ENCODE assay signal across 9 mouse cellular contexts in the genomic region with DNA sequence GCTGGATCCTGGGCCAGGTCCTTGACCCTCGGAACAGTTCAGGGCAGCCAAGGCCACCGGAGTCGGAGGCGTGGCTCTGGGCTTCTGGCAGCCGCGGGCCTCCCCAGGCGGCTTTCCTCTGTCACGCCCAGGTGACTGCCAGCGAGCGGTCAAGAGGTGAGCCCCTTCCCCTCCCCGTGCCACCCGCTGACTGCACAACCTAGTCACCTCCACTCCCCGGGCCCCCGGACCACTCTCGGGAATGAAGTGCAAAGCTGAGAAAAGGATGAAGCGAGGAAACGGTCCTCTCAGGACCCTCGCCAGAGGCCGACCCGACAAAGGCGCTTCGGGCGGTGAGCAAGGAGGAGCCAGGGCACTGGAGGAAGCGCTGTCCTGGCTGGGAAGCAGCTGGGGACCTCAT. TPM values are rescaled to one million over a fixed set of nuclear protein-coding genes. Genes with fewer than 3 reads are reported as not detected.
DNase-seq lines count a peak whose midpoint lies in the region; ATAC-seq and TF ChIP-seq lines count a peak whose summit lies in the region.
"Not testable (repeated sequence)": the region's sequence is repeated elsewhere in the genome, so short reads cannot be mapped to it uniquely, and the experiment has no call there.
"Had no signal": no experiment of that assay in that cellular context is flagged by ENCODE, and none has a peak within 500 bp of the region (broad histone marks: within the 10 kb centered on the region; RNA-seq: fewer than 3 reads in every experiment).

No protein-coding gene starts in this region.

- H3K4me3 ChIP-seq in ES-Bruce4 (ENCODE audit: low read depth, low read length) = peak overlapping the region; percentile 74
- H3K4me3 ChIP-seq in forebrain, embryonic 16.5 days (replicated peaks; ENCODE audit: low read length) = peak overlapping the region; percentile 51
- H3K4me3 ChIP-seq in heart, postnatal 0 days (ENCODE audit: low read depth, low read length) = peak overlapping the region; percentile 44
- H3K4me3 ChIP-seq in kidney, adult 2 months (ENCODE audit: insufficient read depth, low read depth, low read length) = peak overlapping the region; percentile 54
- peak overlapping the region; percentile 32 for H3K4me3 ChIP-seq in limb, embryonic 14.5 days (replicated peaks; ENCODE audit: low read length)
- H3K4me3 ChIP-seq in midbrain, embryonic 12.5 days = peak overlapping the region; percentile 53
- H3K4me3 ChIP-seq in stomach, embryonic 14.5 days (ENCODE audit: low read depth, low read length) = peak overlapping the region; percentile 34

- not testable (repeated sequence) for H3K4me1 ChIP-seq in ES-Bruce4 (ENCODE audit: control insufficient read depth, insufficient read depth, low read length); forebrain, embryonic 16.5 days (replicated peaks; ENCODE audit: control insufficient read depth, insufficient read depth, low read length); heart, postnatal 0 days (ENCODE audit: control insufficient read depth, insufficient read depth); kidney, adult 2 months (ENCODE audit: control insufficient read depth, insufficient read depth, low read length); limb, embryonic 14.5 days (ENCODE audit: control insufficient read depth, insufficient read depth, low read length); midbrain, embryonic 12.5 days; stomach, embryonic 14.5 days (ENCODE audit: control insufficient read depth, insufficient read depth, low read length)

- peak; percentile 57; the same call in 1 of the 2 replicates for ATAC-seq in forebrain, embryonic 16.5 days
- ATAC-seq in heart, postnatal 0 days (ENCODE audit: insufficient read depth, low read depth); limb, embryonic 14.5 days (ENCODE audit: low FRiP score, low read depth); stomach, embryonic 14.5 days (ENCODE audit: insufficient number of reproducible peaks, insufficient read depth, low FRiP score, low read depth): not testable (repeated sequence)
- ATAC-seq in midbrain, embryonic 12.5 days (ENCODE audit: low FRiP score, low read depth) = peak; percentile 58; the same call in 1 of the 2 replicates

- not testable (repeated sequence) for H3K36me3 ChIP-seq in ES-Bruce4 (ENCODE audit: control insufficient read depth, insufficient read depth, low read length, poor library complexity, severe bottlenecking); forebrain, embryonic 16.5 days (ENCODE audit: control insufficient read depth, insufficient read depth); heart, postnatal 0 days (replicated peaks; ENCODE audit: control insufficient read depth, insufficient read depth, low read length); kidney, adult 2 months (ENCODE audit: control insufficient read depth, insufficient read depth, low read length); limb, embryonic 14.5 days (ENCODE audit: control insufficient read depth, insufficient read depth, low read length); midbrain, embryonic 12.5 days; stomach, embryonic 14.5 days (ENCODE audit: control insufficient read depth, insufficient read depth, low read length)

- WGBS in forebrain, embryonic 16.5 days = 3% methylated on average over 21 of the region's 24 CpGs
- 3% methylated on average over 23 of the region's 24 CpGs for WGBS in heart, postnatal 0 days
- WGBS in kidney, adult 2 months = 1% methylated on average over 23 of the region's 24 CpGs
- WGBS in limb, embryonic 14.5 days = 0% methylated on average over 22 of the region's 24 CpGs
- 1% methylated on average over 20 of the region's 24 CpGs for WGBS in midbrain, embryonic 12.5 days
- WGBS in stomach, embryonic 14.5 days = under 1% methylated on average over 23 of the region's 24 CpGs

- not testable (repeated sequence) for H3K9me3 ChIP-seq in ES-Bruce4 (replicated peaks; ENCODE audit: control insufficient read depth, insufficient read depth, low read length, poor library complexity, severe bottlenecking); forebrain, embryonic 16.5 days (ENCODE audit: control insufficient read depth, low read length); heart, postnatal 0 days (replicated peaks; ENCODE audit: control insufficient read depth, low read length); limb, embryonic 14.5 days (ENCODE audit: control insufficient read depth, low read length); midbrain, embryonic 12.5 days; stomach, embryonic 14.5 days (ENCODE audit: control insufficient read depth, low read depth, low read length)

- H3K27me3 ChIP-seq in ES-Bruce4 (ENCODE audit: control insufficient read depth, insufficient read depth, low read length, poor library complexity, severe bottlenecking); forebrain, embryonic 16.5 days (replicated peaks; ENCODE audit: control insufficient read depth, insufficient read depth, low read length); heart, postnatal 0 days (ENCODE audit: control insufficient read depth, insufficient read depth, low read length); kidney, adult 2 months (replicated peaks; ENCODE audit: control insufficient read depth, insufficient read depth, low read length); limb, embryonic 14.5 days (ENCODE audit: control insufficient read depth, insufficient read depth, low read length); midbrain, embryonic 12.5 days; stomach, embryonic 14.5 days (ENCODE audit: control insufficient read depth, insufficient read depth, low read length): not testable (repeated sequence)

- not testable (repeated sequence) for TF ChIP-seq POLR2A in ES-Bruce4 (IDR thresholded peaks at IDR 0.05; ENCODE audit: insufficient read depth, low read length); kidney, adult 2 months (IDR thresholded peaks at IDR 0.05; ENCODE audit: low read depth, low read length); limb, embryonic 14.5 days (IDR thresholded peaks at IDR 0.05; ENCODE audit: borderline replicate concordance, extremely low read depth, insufficient read depth, insufficient read length)

- not testable (repeated sequence) for H3K27ac ChIP-seq in ES-Bruce4 (ENCODE audit: insufficient read depth, low read length); forebrain, embryonic 16.5 days (ENCODE audit: low read length); heart, postnatal 0 days (ENCODE audit: low read depth); kidney, adult 2 months (ENCODE audit: insufficient read depth, low read depth, low read length); limb, embryonic 14.5 days (replicated peaks; ENCODE audit: low read depth, low read length); midbrain, embryonic 12.5 days (replicated peaks); stomach, embryonic 14.5 days (ENCODE audit: low read length)

- not testable (repeated sequence) for TF ChIP-seq EP300 in ES-Bruce4 (IDR thresholded peaks at IDR 0.05; ENCODE audit: insufficient read depth, low read depth, low read length); heart, postnatal 0 days (IDR thresholded peaks at IDR 0.05; ENCODE audit: low read depth)

- DNase-seq in cerebellum, postnatal 14 days = peak; percentile 20 to 26
- not testable (repeated sequence) for DNase-seq in heart, postnatal 0 days (ENCODE audit: low spot score); limb, embryonic 14.5 days (ENCODE audit: low spot score)
- DNase-seq in kidney, adult 2 months = peak; percentile 48

- H3K9ac ChIP-seq in ES-Bruce4 (ENCODE audit: low read depth, poor library complexity, severe bottlenecking) = 0 out of 2 replicates have a peak overlapping the region, but pooled peaks have one; percentile 40
- H3K9ac ChIP-seq in forebrain, embryonic 16.5 days (replicated peaks; ENCODE audit: low read depth, low read length) = peak overlapping the region; percentile 60
- H3K9ac ChIP-seq in heart, postnatal 0 days (replicated peaks; ENCODE audit: low read depth, low read length) = not testable (repeated sequence)
- H3K9ac ChIP-seq in limb, embryonic 14.5 days (ENCODE audit: low read depth, low read length, severe bottlenecking) = peak overlapping the region; percentile 28; the same call in 1 of the 2 replicates
- peak overlapping the region; percentile 51; the same call in 1 of the 2 replicates for H3K9ac ChIP-seq in midbrain, embryonic 12.5 days (replicated peaks)
- 0 out of 2 replicates have a peak overlapping the region, but pooled peaks have one; percentile 18 for H3K9ac ChIP-seq in stomach, embryonic 14.5 days (replicated peaks; ENCODE audit: low read depth, low read length)

- H3K4me2 ChIP-seq in forebrain, embryonic 16.5 days (ENCODE audit: low read length) = peak overlapping the region; percentile 70
- H3K4me2 ChIP-seq in heart, postnatal 0 days (ENCODE audit: low read depth, low read length) = peak overlapping the region; percentile 67
- peak overlapping the region; percentile 54 for H3K4me2 ChIP-seq in limb, embryonic 14.5 days (replicated peaks; ENCODE audit: low read depth, low read length, severe bottlenecking)
- peak overlapping the region; percentile 73 for H3K4me2 ChIP-seq in midbrain, embryonic 12.5 days (replicated peaks)
- peak overlapping the region; percentile 62 for H3K4me2 ChIP-seq in stomach, embryonic 14.5 days (replicated peaks; ENCODE audit: low read depth, low read length)

- TF ChIP-seq CTCF in ES-Bruce4 (IDR thresholded peaks at IDR 0.05; ENCODE audit: low read depth, low read length); heart, postnatal 0 days (IDR thresholded peaks at IDR 0.05; ENCODE audit: low read depth); kidney, adult 2 months (conservative IDR thresholded peaks at IDR 0.05; ENCODE audit: insufficient read depth, insufficient read length, low read depth, low read length): not testable (repeated sequence)

RNA-seq across cellular contexts. Expression of a gene that starts 0.4 kb away (rescaled TPM):
- polyA plus RNA-seq in ES-Bruce4 (2011; ENCODE audit: insufficient read depth, insufficient read length, low read depth, missing spikeins) = 0.36 TPM in 1 of 2 replicates, not detected in the other
- 2.1 and 2.2 TPM in 2 replicates for polyA plus RNA-seq in forebrain, embryonic 16.5 days (2015; fragmentation: Nextera tagmentation; extraction: Ambion mirVana)
- total RNA-seq in heart, postnatal 0 days (2014; rRNA removed; ENCODE audit: low replicate concordance) = not detected in 2 replicates
- polyA plus RNA-seq in heart, postnatal 0 days (2015; fragmentation: Nextera tagmentation; extraction: Ambion mirVana) = 0.22 and 0.23 TPM in 2 replicates
- polyA plus RNA-seq in kidney, adult 2 months (2012; rRNA removed) = 0.04 TPM in 1 of 2 replicates, not detected in the other
- polyA plus RNA-seq in limb, embryonic 14.5 days (2012; rRNA removed) = 0.44 and 0.49 TPM in 2 replicates
- polyA plus RNA-seq in limb, embryonic 14.5 days (2014; fragmentation: Nextera tagmentation; extraction: Ambion mirVana) = 0.10 TPM in 1 of 2 replicates, not detected in the other
- 0.69 and 1.0 TPM in 2 replicates for polyA plus RNA-seq in midbrain, embryonic 12.5 days (2016; fragmentation: Nextera tagmentation; extraction: Ambion mirVana)
- polyA plus RNA-seq in stomach, embryonic 14.5 days (2014; fragmentation: Nextera tagmentation; extraction: Ambion mirVana) = 0.91 and 1.1 TPM in 2 replicates

RNA-seq across cellular contexts. Expression of a gene that starts 17.8 kb away (rescaled TPM):
- not detected in 2 replicates for polyA plus RNA-seq in ES-Bruce4 (2011; ENCODE audit: insufficient read depth, insufficient read length, low read depth, missing spikeins)
- not detected in 2 replicates for polyA plus RNA-seq in forebrain, embryonic 16.5 days (2015; fragmentation: Nextera tagmentation; extraction: Ambion mirVana)
- not detected in 2 replicates for total RNA-seq in heart, postnatal 0 days (2014; rRNA removed; ENCODE audit: low replicate concordance)
- not detected in 2 replicates for polyA plus RNA-seq in heart, postnatal 0 days (2015; fragmentation: Nextera tagmentation; extraction: Ambion mirVana)
- polyA plus RNA-seq in kidney, adult 2 months (2012; rRNA removed) = not detected in 2 replicates
- not detected in 2 replicates for polyA plus RNA-seq in limb, embryonic 14.5 days (2012; rRNA removed)
- polyA plus RNA-seq in limb, embryonic 14.5 days (2014; fragmentation: Nextera tagmentation; extraction: Ambion mirVana) = not detected in 2 replicates
- polyA plus RNA-seq in midbrain, embryonic 12.5 days (2016; fragmentation: Nextera tagmentation; extraction: Ambion mirVana) = not detected in 2 replicates
- not detected in 2 replicates for polyA plus RNA-seq in stomach, embryonic 14.5 days (2014; fragmentation: Nextera tagmentation; extraction: Ambion mirVana)
- total RNA-seq: adrenal gland, adult 8-10 months had no signal
